Comparison of ENCODE assay signal across 26 mouse cellular contexts in the genomic region with DNA sequence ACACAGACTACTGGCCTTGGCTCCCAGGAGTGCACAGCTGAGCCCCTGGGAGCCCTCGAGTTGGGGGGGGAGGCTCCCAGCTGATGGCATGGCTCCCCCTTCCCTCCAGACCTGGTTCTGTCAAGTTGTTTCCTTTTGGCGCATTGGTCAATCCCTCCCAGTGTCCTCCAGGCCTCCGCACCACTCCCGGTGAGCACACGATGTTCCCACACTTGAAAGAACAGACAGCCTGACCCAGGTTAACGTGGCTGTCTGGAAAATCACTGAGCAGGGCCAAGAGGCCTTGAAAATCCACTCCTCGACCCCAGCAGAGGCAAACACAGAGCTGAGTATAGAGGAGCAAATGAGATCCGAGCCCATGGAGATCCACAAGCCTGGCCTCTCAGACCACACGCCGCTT.
DNase-seq lines count a peak whose midpoint lies in the region; ATAC-seq and TF ChIP-seq lines count a peak whose summit lies in the region.
"Had no signal": no experiment of that assay in that cellular context is flagged by ENCODE, and none has a peak within 500 bp of the region (broad histone marks: within the 10 kb centered on the region; RNA-seq: fewer than 3 reads in every experiment).

No protein-coding gene starts in this region.

- no peaks in the 10 kb centered on the region for H3K27me3 ChIP-seq in lung, postnatal 0 days (replicated peaks; ENCODE audit: insufficient read depth, low read length)
- H3K27me3 ChIP-seq: embryonic facial prominence, embryonic 12.5 days; embryonic facial prominence, embryonic 15.5 days; heart, embryonic 12.5 days; heart, embryonic 15.5 days; hindbrain, embryonic 13.5 days had no signal

- H3K27ac ChIP-seq in lung, postnatal 0 days (ENCODE audit: low read length): no peak overlapping the region
- H3K27ac ChIP-seq: embryonic facial prominence, embryonic 12.5 days; embryonic facial prominence, embryonic 15.5 days; heart, embryonic 15.5 days; hindbrain, embryonic 10.5 days; hindbrain, embryonic 13.5 days had no signal

- H3K4me2 ChIP-seq in lung, postnatal 0 days (replicated peaks; ENCODE audit: low read depth, low read length): no peak overlapping the region
- H3K4me2 ChIP-seq: embryonic facial prominence, embryonic 12.5 days; embryonic facial prominence, embryonic 15.5 days; heart, embryonic 12.5 days; heart, embryonic 15.5 days; hindbrain, embryonic 13.5 days had no signal

- H3K4me3 ChIP-seq in lung, postnatal 0 days (ENCODE audit: low read depth, low read length): no peak overlapping the region
- H3K4me3 ChIP-seq in lung, adult 2 months (replicated peaks; ENCODE audit: extremely low read depth, low read depth, low read length): no peak overlapping the region
- H3K4me3 ChIP-seq: embryonic facial prominence, embryonic 12.5 days; embryonic facial prominence, embryonic 15.5 days; heart, embryonic 12.5 days; heart, embryonic 15.5 days; hindbrain, embryonic 10.5 days; hindbrain, embryonic 13.5 days had no signal

- WGBS in lung, postnatal 0 days: 70% methylated on average over 10 of the region's 10 CpGs
- WGBS in lung, adult 2 months: 77% methylated on average over 10 of the region's 10 CpGs

- H3K4me1 ChIP-seq in lung, postnatal 0 days (ENCODE audit: insufficient read depth, low read depth, low read length): no peaks in the 10 kb centered on the region
- no peaks in the 10 kb centered on the region for H3K4me1 ChIP-seq in lung, adult 2 months (ENCODE audit: control insufficient read depth, insufficient read depth, low read length)
- H3K4me1 ChIP-seq: embryonic facial prominence, embryonic 12.5 days; embryonic facial prominence, embryonic 15.5 days had no signal

- TF ChIP-seq EP300 in lung, postnatal 0 days (IDR thresholded peaks at IDR 0.05): no peak

- no peak overlapping the region for H3K9ac ChIP-seq in lung, postnatal 0 days (replicated peaks; ENCODE audit: low read depth)
- H3K9ac ChIP-seq: embryonic facial prominence, embryonic 12.5 days; embryonic facial prominence, embryonic 15.5 days; forebrain, postnatal 0 days; heart, embryonic 12.5 days; heart, embryonic 15.5 days; hindbrain, embryonic 13.5 days had no signal

- peak; percentile 28 for DNase-seq in adrenal gland, adult 8-10 months
- no peak for DNase-seq in adrenal gland, postnatal 4 days (ENCODE audit: low spot score in 2 of 2)
- DNase-seq in lung, postnatal 0 days (ENCODE audit: low spot score): peak; percentile 28
- DNase-seq in lung, adult 2 months: no peak
- DNase-seq in ovary, postnatal 36 days (ENCODE audit: low spot score): peak; percentile 51
- no peak for DNase-seq in ovary, postnatal 14 days (ENCODE audit: low spot score)
- DNase-seq in testis, postnatal 14 days (ENCODE audit: low spot score): peak; percentile 78
- DNase-seq: cerebellum, adult 11 months; cerebellum, adult 2 months; cerebellum, adult 9-11 months; cerebellum, postnatal 25 days; forebrain, postnatal 0 days; gastrocnemius, postnatal 25 days; heart, adult 18-20 months; heart, postnatal 10 days; heart, postnatal 36 days had no signal

- no peak for TF ChIP-seq POLR2A in lung, adult 2 months (IDR thresholded peaks at IDR 0.05; ENCODE audit: borderline replicate concordance, extremely low read depth, low read depth, low read length)

- no peak for TF ChIP-seq CTCF in lung, postnatal 0 days (IDR thresholded peaks at IDR 0.05)
- TF ChIP-seq CTCF in lung, adult 2 months (IDR thresholded peaks at IDR 0.05; ENCODE audit: insufficient read depth, low read length): no peak

- ATAC-seq in lung, postnatal 0 days: peak; percentile 61
- no peak for ATAC-seq in CD4-positive, CD25-positive, alpha-beta regulatory T cell, adult 4 months
- ATAC-seq: activated CD4-positive, CD25-positive, alpha-beta regulatory T cell, adult 4 months; forebrain, embryonic 14.5 days; forebrain, postnatal 0 days; hindbrain, embryonic 16.5 days had no signal

- H3K9me3 ChIP-seq in lung, postnatal 0 days (ENCODE audit: low read length): no peaks in the 10 kb centered on the region
- H3K9me3 ChIP-seq: embryonic facial prominence, embryonic 12.5 days; embryonic facial prominence, embryonic 15.5 days; heart, embryonic 12.5 days; heart, embryonic 15.5 days; hindbrain, embryonic 10.5 days; hindbrain, embryonic 13.5 days had no signal

- peaks cover 51% of the 10 kb centered on the region for H3K36me3 ChIP-seq in lung, postnatal 0 days (ENCODE audit: insufficient read depth, low read length)

Comparison
In these comparisons a context has a peak if more than half of its experiments do, and no peak if none do; other contexts are left out.
1. DNase-seq: peak in adrenal gland, adult 8-10 months (single experiment), lung, postnatal 0 days (single experiment), ovary, postnatal 36 days (single experiment) and testis, postnatal 14 days (single experiment); none in adrenal gland, postnatal 4 days (0 of 2), lung, adult 2 months (single experiment) and ovary, postnatal 14 days (single experiment).